Mouse (Mus musculus) yolk sac, embryonic 10.5 days (tissue): ENCODE measurements around the gene Ets1.

ENCODE experiments used
- DNase-seq: peaks from one replicate; pipeline ENCODE4 v3.0.0-alpha.2; 2017; ENCODE audit warnings: low spot score

Ets1 gene

DNA sequence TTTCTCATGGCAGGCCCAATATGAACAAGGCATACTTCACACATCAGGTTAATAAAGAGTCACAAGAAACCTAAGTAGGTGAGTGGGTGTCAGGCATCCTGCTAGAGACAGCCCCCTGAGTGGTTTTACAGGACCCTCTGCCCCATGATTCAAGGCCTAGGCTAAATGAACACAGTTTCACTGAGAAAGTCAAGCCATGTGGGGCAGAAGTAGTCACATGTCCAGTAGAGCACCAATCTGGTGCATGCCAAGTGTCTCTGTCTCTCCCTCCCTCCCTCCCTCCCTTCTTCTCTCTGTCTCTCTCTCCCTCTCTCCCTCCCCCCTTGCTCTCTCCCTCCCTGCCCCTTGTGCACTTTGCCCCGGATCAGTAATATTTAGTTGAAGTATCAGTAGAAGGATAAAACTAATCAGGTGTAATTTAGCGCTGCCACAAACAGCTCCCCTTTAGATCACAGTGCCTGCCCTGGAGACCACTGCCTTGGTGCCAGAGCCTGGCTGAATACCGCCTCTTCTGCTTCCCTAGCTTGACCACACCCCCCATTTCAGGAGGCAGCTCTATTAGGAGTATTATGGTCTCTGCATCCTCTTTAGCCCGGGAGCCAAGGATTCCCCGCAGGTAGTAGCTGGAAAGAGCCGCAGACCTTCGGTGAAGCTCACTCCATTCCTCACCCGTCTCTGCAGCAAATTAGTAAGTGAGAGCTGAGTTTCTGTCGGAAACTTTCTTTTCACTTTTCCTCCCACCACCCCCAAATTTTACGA lies at the start of gene Ets1:
Gene Ets1, plus strand, starts transcription at position 595 of the 759 bp plus-strand sequence.
- peak; percentile 21 for DNase-seq

DNA sequence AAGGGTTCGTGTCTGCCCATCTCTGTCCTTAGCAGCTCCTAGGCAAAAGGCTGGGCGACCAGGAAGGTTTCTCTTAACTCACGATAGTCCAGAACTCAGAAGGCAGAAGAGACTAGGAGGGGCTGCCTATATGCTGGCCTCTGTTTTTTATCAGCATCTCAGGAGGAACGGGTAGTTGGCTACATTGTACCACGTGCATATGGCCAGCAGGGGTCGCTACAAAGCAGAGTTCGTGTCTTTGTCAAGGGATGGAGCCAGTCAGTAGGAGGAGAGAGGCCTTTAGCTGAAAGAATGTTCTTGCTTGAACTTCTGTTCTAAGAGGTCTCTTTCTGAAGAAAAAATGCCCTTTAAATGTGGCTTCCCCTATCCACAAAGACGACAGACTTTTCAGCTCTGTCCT lies 46.1 kb upstream of the Ets1 start:
- DNase-seq, result peak; percentile 71

DNA sequence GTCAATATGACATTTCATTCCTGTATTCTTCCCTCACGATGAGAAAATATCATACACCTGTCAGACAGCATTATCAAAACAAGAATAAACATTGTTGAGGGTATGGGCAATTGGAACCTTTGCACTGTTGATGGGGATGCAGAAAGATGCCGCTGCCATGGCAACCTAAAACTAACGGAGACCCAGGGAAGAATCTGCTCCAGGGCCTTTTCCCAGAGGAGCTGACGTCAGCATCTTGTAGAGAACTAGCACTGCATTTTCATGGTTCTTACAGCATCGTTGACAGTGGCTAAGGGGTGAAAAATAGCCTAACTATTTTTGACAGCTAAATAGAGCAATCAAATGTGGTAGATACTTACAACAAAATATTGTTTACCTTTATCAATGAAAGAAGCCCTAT lies 45.5 kb upstream of the Ets1 start:
- no peak for DNase-seq

DNA sequence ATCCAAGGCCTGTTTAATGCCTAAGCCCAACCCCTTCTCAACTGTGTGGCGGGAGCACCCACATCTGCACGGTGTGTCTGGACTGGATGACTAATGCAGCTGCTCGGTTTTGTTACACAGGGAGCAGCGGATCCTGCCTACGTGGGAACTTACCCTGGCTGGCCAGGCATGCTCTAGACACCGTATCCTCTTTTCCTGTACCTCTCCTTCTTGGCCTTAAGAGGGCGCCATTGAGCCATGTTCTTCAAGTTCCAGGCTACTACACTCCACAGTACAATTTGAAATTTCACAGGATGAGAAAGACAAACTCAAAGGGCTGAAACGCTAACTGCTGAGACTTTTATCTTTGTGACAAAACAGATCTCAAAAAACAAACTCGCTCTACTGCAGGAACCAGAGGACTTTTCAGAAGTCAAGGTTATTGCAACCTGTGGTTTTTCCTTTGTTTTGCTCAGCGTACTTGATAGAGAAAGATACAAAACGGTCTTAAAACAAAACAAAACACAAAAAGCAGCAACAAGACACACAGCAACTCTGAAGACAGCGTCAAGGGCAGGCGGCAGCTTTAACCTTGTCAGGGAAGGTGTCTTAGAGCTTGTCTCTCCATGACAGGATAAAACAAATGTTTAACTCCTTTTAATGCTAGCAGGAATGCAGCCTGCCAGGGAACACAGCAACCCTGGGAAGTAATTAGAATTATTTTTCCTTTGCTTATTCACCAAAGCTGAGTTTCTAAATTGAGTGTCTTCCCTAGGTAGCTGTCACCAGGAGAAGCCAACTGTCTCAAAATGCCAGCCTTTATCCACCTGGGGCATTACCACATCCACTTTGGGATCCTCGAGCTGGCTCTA lies 44.1 kb upstream of the Ets1 start:
- DNase-seq, result peak; percentile 75

DNA sequence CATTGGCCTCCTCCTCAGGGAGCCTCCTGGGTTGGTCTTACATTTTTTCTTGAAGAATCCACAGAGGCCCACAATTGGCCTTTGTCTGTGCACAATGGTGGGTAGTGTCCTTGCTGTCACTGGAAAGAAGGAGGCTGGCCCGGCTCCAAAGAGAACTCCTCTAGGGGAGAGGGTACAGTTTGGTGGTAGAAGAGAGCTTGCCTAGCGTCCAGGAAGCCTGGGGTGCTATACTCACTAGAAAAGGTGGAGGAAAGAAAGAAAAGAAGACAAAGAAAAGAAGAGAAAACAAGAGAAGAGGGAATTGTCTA lies 43.5 kb upstream of the Ets1 start:
- DNase-seq, result no peak

DNA sequence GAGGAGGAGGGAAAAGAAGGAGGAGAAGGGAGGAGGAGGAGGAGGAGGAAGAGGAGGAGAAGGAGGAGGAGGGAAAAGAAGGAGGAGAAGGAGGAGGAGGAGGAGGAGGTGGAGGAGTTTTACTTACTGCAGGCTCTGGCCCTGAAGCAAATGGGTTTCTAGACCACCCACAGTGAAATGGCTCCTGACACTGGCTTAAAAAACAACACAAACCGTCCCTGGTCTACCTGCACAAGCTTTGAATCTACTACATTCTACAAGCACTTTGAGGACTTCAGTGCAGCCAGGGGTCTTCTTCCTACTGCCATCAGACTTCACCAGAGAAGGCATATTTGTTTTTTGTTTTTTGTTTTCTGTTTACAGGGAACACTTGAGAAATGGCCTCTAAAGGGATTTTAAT lies 42.2 kb upstream of the Ets1 start:
- DNase-seq, result no peak

DNA sequence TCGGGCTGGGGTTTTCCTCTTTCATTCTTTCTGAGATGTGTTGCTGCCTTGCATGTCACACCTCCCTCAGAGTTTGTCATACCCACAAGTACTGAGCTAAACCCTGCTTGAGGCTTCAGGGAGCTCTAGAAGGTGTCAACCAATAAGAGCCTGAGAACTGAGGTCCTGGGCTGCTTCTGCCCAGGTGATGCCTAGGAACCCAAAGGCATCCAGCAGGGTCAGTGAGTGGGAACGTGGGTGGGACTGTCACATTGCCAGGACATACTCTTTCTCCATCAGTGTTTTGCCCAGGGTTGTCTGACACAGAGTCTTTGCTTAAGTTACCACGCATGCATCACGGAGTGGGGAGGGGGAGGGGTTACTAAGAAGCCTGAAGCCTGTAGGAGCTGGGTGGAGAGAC lies 41.7 kb upstream of the Ets1 start:
- DNase-seq, result no peak

DNA sequence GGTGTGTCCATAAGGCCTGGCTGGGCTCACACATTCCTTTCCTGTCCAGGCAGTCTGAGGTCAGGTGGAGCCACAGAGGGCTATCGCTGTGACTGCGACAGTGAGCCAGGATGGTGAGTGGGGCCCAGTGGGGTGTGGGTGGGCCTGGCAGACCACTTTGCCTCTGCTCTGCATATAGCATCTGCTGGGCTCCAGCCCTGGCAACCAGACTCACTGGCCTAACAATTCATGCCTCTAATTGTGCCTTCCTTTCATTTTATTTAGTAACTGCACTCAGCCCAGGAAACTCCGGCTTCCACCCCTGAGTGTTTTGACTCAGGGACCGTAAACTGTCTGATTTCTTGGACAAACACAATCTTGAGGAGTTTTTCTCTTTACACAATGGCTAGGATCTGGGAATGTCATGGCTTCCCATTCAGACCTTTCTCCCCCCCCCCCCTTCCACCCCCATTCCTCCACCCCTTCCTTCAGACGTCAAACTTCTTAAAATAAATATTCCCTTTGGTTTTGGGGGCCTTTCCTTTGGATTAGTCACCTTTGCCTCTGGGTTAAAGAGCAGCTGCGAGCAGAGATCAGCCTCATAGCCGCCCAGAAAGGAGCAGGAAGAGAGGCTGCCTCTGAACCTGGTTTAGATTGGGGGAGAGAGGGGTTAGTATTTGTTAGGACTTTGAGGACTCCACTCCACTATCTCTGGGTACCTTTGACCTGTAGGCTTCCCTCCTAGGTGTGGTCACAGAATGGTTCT lies 40.8 kb upstream of the Ets1 start:
- no peak for DNase-seq

DNA sequence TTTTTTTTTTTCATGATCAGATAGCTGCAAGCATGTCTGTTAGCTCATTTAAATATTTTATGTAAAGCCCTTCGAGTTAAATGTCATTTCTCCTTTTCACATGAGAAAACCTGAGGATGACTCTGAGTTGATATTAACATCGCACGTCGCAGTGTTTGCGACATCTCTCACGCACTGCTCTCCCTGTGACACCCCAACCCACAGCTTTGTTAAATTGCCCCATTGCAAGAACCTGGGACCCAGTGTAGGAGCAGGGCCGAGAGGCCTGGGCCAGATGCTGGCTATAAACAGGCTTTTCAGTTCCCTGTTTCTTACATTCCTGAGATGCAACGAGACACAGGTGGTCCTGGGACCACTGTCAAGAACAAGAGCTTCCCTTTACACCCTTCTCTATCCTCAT lies 39.7 kb upstream of the Ets1 start:
- no peak for DNase-seq

DNA sequence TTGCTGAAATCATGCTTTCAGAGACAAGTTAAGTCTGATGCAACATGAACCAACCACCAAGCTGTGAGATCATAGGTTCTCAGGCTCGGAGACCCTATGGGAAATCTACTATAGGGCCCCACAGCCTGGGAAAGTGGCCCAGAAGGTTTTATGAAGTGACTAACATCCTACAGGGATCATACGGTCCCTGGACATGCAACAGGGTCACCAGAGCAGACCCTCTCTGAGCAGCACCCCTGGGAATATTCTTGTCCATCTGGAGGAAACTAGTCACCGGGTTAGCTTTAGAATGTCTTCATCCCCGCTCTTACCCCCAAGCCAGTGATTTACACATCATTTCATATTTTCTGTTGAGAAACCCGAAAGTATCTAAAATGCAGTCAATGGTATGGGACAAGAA lies 34.1 kb upstream of the Ets1 start:
- no peak for DNase-seq

DNA sequence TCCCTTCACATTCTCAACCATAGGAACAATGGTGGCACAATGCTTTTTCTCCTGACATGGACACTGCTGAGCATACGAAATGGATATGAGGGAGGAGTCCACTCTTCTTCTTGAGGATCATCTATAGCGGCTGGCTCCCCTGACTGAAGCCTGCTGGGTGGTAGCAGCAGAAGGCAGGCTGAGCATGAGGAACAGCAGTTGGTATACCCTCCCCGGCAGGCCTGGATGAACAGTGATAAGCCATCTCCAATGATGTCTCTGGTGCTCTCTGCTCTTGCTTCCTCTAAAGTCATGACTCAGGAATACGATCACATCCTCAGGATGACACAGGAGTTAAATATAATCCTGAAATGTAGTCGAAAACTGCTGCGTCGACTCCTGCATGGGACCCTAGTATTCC lies 32.9 kb upstream of the Ets1 start:
- DNase-seq, result no peak

DNA sequence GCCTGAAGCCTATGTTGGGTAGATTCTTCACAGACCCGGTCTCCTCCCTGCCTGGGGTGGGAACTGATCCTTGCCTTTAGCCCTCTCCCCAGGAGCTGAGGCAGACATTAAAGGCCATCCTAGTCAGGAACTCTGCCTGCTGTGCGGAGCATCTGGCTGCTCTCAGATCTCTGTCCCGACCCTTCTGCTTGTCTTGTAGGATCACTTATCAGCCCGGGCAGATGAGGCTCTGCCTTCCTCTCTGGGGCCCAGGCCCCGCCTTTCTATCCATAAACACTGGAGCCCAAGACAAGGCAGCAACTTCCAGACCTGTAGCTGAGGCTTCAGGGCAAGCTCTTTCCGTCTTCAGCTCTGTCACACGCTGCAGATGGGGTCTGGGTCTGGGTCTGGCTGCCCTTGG lies 28.8 kb upstream of the Ets1 start:
- peak; percentile 73 for DNase-seq

DNA sequence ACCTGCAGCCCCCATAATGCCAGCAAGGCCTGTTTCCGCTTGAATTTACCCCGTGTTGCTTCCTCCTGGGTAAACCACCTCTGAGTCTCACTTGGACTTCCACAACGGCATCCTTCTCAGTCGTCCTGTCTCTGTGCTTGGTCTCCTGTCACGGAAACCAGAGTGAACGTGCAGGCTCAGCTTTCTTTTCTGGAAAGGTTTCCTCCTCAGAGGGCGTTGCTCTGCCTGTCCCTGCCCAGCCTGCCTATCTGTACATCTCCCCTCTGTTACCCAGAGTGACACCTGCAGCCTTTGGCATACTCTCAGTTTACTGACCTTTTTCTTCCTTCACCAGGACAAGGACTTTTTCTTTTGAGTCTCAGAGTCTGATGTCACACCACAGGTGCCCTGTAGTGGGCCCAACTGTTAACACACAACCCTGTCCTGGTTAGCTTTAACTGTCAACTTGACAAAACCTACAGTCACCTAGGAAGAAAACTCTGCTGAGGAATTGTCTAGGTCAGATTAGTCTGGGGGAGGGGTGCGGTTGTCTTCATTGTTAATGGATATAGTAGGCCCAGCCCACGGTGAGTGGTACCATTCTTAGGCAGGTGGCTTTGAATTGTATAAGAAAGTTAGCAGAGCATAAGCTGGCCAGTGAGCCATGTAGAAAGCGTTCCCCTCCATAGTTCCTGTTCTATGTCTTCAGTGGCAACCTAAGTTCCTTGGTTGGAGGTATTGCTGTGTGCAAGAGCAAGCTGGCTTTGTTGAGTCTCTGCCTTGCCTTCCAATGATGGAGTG lies 27.0 kb upstream of the Ets1 start:
- no peak for DNase-seq

DNA sequence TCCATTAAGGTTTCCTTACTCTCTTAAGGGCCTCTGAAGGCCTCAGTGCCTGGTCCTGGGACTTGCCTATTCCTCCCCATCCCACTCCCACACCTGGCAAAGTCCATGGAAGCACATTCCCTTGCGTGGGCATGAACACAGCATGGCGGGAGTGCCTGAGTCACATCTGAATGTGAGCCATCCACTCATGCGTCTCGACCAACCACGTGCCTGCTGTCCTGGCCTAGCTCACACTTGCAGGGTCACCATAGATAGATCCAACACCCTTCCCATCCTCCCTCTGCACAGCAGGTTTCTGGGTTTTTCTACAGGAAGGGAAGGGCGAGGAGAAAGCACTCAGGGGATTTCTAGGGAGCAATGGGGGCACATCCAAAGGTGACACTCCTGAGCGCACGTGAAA lies 25.8 kb upstream of the Ets1 start:
- DNase-seq, result no peak

DNA sequence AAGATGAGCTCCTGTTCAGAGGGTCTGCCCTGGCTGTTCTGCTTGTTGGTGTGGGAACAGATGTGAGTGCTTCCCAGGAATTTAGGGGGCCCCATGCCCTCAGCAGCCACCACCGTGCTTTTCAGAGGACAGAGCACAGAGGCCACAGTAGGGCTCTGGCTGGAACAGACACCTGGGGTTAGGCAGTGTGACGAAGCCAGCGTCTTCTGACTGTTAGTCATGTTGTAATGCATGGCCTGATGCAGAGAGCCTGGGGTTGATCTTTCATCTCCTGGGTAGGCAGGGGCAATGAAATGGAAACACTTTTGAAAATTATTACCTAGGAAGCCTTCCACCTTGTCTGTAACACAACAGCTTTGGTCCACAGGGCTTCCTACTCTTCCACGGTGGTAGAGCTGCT lies 25.4 kb upstream of the Ets1 start:
- no peak for DNase-seq

DNA sequence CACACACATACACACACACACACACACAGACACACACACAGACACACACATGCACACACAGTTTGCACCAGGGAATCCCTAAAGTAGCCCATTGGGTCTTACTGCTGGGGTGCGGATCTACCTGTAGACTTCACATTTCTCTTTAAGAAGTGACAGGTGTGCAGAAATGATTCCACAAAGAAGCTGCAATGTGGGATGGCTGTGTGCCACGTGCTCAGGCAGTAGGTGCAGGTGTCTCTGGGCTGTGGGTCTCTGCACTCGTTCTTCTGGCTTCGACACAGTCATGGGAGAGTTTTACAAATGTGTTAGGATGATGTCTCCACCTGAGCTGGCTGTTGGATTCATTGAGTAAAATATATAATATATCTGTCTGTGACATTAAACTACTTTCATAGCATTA lies 24.7 kb upstream of the Ets1 start:
- no peak for DNase-seq

DNA sequence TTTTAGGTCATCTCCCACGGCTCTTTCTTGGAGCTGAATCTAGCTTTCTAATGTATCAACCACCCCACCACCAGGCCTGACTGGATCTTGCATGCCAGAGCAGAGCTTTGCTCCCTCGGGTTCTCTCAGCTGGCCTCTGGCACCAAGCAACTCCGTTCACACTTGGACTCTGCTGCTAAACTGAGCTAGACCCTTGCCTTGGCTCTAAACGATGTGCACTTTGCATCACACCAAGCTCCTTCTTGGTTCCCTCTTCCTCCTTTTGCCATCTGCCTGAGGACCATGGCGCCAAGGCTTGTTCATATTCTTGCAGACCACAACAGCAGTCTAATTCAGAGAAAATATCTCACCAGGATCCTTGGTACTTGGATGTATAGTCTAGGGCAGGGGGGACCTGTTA lies 23.6 kb upstream of the Ets1 start:
- DNase-seq, result no peak

DNA sequence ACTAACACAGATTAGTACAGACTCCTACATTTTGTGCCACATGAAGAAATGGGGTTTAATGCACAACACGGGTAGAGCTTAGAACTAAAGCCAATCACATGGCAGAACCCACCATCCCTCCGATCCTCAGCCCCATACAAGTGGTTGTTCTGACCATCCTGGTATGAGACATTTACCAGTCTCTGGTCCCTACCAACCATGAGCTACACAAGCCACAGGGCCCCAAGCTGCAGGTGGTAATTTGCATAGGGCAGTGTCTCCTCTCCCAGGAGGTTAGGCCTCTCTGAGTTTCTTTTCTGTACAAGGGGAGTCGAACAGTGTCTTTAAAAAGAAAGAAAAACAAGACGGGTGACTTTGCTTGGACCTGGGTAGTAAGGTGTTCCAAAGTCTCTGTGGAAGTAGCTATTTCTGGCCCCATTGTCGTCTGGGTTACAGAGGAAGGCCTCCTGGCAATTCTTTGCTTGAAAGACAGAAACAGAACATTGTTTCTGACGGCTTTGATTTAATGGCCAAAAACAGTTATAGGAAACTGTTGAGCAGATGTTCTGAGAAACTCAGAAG lies 23.1 kb upstream of the Ets1 start:
- DNase-seq, result no peak

DNA sequence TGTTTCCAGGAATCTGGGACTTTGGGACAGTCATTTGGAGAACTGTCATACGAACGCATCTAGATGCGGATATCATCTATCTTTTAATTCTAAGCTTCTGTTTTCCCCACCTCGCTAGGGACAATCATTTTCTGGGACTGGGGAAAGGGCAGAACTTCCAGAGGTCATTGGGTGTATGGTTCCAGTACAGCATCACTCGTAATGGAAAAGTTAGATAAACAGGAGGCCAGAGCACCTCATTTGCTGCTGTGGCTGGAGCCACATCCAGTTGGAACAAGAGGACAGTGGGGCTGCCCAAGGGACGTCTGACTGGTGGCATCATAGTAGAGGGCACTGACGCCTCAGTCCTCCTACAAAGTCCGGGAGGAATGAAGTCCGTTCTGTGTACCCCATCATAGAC lies 21.8 kb upstream of the Ets1 start:
- no peak for DNase-seq

DNA sequence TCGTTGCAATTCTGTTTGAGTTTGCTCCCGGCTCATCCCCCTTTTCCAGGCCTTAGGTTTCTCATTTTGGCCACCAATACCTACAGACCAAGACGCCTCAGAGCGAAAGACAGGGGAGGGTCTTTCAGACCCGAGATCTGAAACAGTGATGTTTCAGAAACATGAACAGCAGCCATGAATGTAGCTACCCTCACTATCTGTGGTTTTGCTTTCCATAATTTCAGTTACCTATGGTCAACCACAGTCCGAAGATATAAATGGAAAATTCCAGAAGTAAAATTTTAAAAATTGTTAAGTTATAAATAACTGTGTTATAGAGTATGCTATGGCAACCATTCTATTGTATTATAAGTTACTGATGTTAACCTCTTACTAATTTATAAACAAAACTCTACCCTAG lies 20.6 kb upstream of the Ets1 start:
- DNase-seq, result no peak

DNA sequence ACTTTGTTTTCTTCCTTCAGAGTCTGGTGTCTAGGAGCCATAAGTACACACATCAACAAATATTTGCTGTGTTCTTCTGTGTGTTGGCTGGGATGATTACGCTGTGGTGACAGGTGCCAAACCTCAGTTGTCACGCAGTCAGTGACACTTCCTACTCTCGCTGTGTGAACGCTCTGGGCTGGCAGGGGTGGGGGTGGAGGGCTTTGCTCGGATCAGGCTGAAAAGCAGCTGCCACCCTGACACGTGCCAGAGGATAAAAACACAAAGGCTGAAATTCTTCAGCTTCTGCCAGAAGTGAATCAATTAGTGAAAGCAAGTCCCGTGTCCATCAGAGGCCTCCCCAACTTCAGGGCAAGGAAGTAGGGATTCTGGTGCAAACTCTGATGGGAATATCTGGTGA lies 20.0 kb upstream of the Ets1 start:
- DNase-seq, result no peak
